Comparison of ENCODE assay signal across 25 mouse cellular contexts in genomic region chr5:148591448-148591862, GRCm38 (mm10). TPM values are rescaled to one million over a fixed set of nuclear protein-coding genes. Genes with fewer than 3 reads are reported as not detected.
DNase-seq lines count a peak whose midpoint lies in the region; ATAC-seq and TF ChIP-seq lines count a peak whose summit lies in the region.
"Had no signal": no experiment of that assay in that cellular context is flagged by ENCODE, and none has a peak within 500 bp of the region (broad histone marks: within the 10 kb centered on the region; RNA-seq: fewer than 3 reads in every experiment).

No protein-coding gene starts in this region.

- H3K4me2 ChIP-seq in midbrain, postnatal 0 days (ENCODE audit: low read depth, low read length, poor library complexity, severe bottlenecking): no peak overlapping the region
- no peak overlapping the region for H3K4me2 ChIP-seq in limb, embryonic 11.5 days (ENCODE audit: low read depth, severe bottlenecking)
- H3K4me2 ChIP-seq: embryonic facial prominence, embryonic 13.5 days had no signal

- H3K36me3 ChIP-seq in midbrain, embryonic 10.5 days: no peaks in the 10 kb centered on the region
- H3K36me3 ChIP-seq in midbrain, postnatal 0 days (ENCODE audit: insufficient read depth, low read length): no peaks in the 10 kb centered on the region
- H3K36me3 ChIP-seq in embryonic facial prominence, embryonic 10.5 days (replicated peaks): no peaks in the 10 kb centered on the region
- H3K36me3 ChIP-seq in limb, embryonic 11.5 days (ENCODE audit: control insufficient read depth, insufficient read depth, low read length): no peaks in the 10 kb centered on the region
- H3K36me3 ChIP-seq: embryonic facial prominence, embryonic 13.5 days; G1E; heart, embryonic 10.5 days had no signal

- no peaks in the 10 kb centered on the region for H3K9me3 ChIP-seq in midbrain, embryonic 10.5 days (replicated peaks)
- no peaks in the 10 kb centered on the region for H3K9me3 ChIP-seq in midbrain, postnatal 0 days (ENCODE audit: low read length)
- peaks cover 4% of the 10 kb centered on the region; the same call in 1 of the 2 replicates for H3K9me3 ChIP-seq in embryonic facial prominence, embryonic 10.5 days
- H3K9me3 ChIP-seq in limb, embryonic 11.5 days (ENCODE audit: control insufficient read depth, low read length): no peaks in the 10 kb centered on the region
- H3K9me3 ChIP-seq: embryonic facial prominence, embryonic 13.5 days; heart, embryonic 10.5 days had no signal

- WGBS in midbrain, embryonic 10.5 days: 52% methylated on average over 7 of the region's 7 CpGs
- WGBS in midbrain, postnatal 0 days: 66% methylated on average over 7 of the region's 7 CpGs
- WGBS in embryonic facial prominence, embryonic 10.5 days: 28% methylated on average over 7 of the region's 7 CpGs
- 42% methylated on average over 7 of the region's 7 CpGs for WGBS in limb, embryonic 11.5 days

- no peak overlapping the region for H3K9ac ChIP-seq in midbrain, postnatal 0 days (replicated peaks; ENCODE audit: low read length, poor library complexity, severe bottlenecking)
- no peak overlapping the region for H3K9ac ChIP-seq in limb, embryonic 11.5 days (ENCODE audit: low read length)
- H3K9ac ChIP-seq: embryonic facial prominence, embryonic 13.5 days; liver, embryonic 14.5 days had no signal

- peak overlapping the region; percentile 57; the same call in 1 of the 2 replicates for H3K27ac ChIP-seq in midbrain, embryonic 10.5 days (replicated peaks)
- H3K27ac ChIP-seq in midbrain, postnatal 0 days (ENCODE audit: low read depth, low read length): no peak overlapping the region
- peak overlapping the region; percentile 81 for H3K27ac ChIP-seq in embryonic facial prominence, embryonic 10.5 days (replicated peaks)
- no peak overlapping the region for H3K27ac ChIP-seq in limb, embryonic 11.5 days (replicated peaks; ENCODE audit: low read depth, low read length)
- H3K27ac ChIP-seq: embryonic facial prominence, embryonic 13.5 days; heart, embryonic 10.5 days; left cerebral cortex, adult 2 months; liver, embryonic 14.5 days; macrophage had no signal

- no peak for TF ChIP-seq CTCF in midbrain, postnatal 0 days (IDR thresholded peaks at IDR 0.05)

- ATAC-seq in midbrain, postnatal 0 days (ENCODE audit: low FRiP score): no peak
- peak; percentile 54; the same call in 1 of the 2 replicates for ATAC-seq in limb, embryonic 11.5 days (ENCODE audit: insufficient number of reproducible peaks, low FRiP score, low TSS enrichment, low read depth)
- ATAC-seq: forebrain, embryonic 16.5 days; hindbrain, embryonic 16.5 days; midbrain, embryonic 16.5 days; Patski had no signal

- H3K4me1 ChIP-seq in midbrain, embryonic 10.5 days: peaks cover 54% of the 10 kb centered on the region
- H3K4me1 ChIP-seq in midbrain, postnatal 0 days (ENCODE audit: insufficient read depth, low read length): no peaks in the 10 kb centered on the region
- peaks cover 55% of the 10 kb centered on the region for H3K4me1 ChIP-seq in embryonic facial prominence, embryonic 10.5 days
- peaks cover 16% of the 10 kb centered on the region for H3K4me1 ChIP-seq in limb, embryonic 11.5 days (ENCODE audit: control insufficient read depth, insufficient read depth, low read length)

- DNase-seq in midbrain, embryonic 10.5 days (ENCODE audit: low spot score): no peak
- no peak for DNase-seq in midbrain, postnatal 0 days (ENCODE audit: low spot score)
- peak; percentile 68 for DNase-seq in embryonic facial prominence, embryonic 10.5 days (ENCODE audit: low spot score)
- no peak for DNase-seq in limb, embryonic 11.5 days (ENCODE audit: low spot score)
- DNase-seq in cerebellum, adult 11 months: no peak
- DNase-seq in thymus, postnatal 0 days (ENCODE audit: low spot score): no peak
- no peak for DNase-seq in lung, postnatal 14 days
- DNase-seq: adrenal gland, postnatal 36 days; cerebellum, postnatal 10 days; gastrocnemius, postnatal 10 days; heart, postnatal 4 days; kidney, adult 11 months; layer of hippocampus, adult 9-11 months; left cerebral cortex, postnatal 4 days; thymus, postnatal 14 days had no signal

- H3K27me3 ChIP-seq in midbrain, embryonic 10.5 days (ENCODE audit: low read depth, poor library complexity, severe bottlenecking): no peaks in the 10 kb centered on the region
- no peaks in the 10 kb centered on the region for H3K27me3 ChIP-seq in midbrain, postnatal 0 days (ENCODE audit: insufficient read depth, low read length)
- H3K27me3 ChIP-seq in embryonic facial prominence, embryonic 10.5 days (replicated peaks; ENCODE audit: low read depth, poor library complexity, severe bottlenecking): no peaks in the 10 kb centered on the region
- H3K27me3 ChIP-seq in limb, embryonic 11.5 days (ENCODE audit: control insufficient read depth, insufficient read depth, low read length): no peaks in the 10 kb centered on the region
- H3K27me3 ChIP-seq: Patski had no signal

- H3K4me3 ChIP-seq in midbrain, embryonic 10.5 days: no peak overlapping the region
- no peak overlapping the region for H3K4me3 ChIP-seq in midbrain, postnatal 0 days (ENCODE audit: low read depth, low read length)
- peak overlapping the region; percentile 17; the same call in 1 of the 2 replicates for H3K4me3 ChIP-seq in embryonic facial prominence, embryonic 10.5 days
- no peak overlapping the region for H3K4me3 ChIP-seq in limb, embryonic 11.5 days (ENCODE audit: low read depth, low read length)
- H3K4me3 ChIP-seq: embryonic facial prominence, embryonic 13.5 days; heart, embryonic 10.5 days; left cerebral cortex, adult 2 months had no signal

RNA-seq across cellular contexts. Expression of gene Ubl3, which starts 38.9 kb away (rescaled TPM):
- polyA plus RNA-seq in midbrain, embryonic 10.5 days (2016; fragmentation: Nextera tagmentation; extraction: Ambion mirVana): 52.5 and 52.7 TPM in 2 replicates
- 126 and 128 TPM in 2 replicates for total RNA-seq in midbrain, postnatal 0 days (2014; rRNA removed)
- 79.1 and 79.7 TPM in 2 replicates for polyA plus RNA-seq in midbrain, postnatal 0 days (2015; fragmentation: Nextera tagmentation; extraction: Ambion mirVana)
- 55.4 and 56.3 TPM in 2 replicates for polyA plus RNA-seq in embryonic facial prominence, embryonic 10.5 days (2016; fragmentation: Nextera tagmentation; extraction: Ambion mirVana)
- 50.6 and 51.3 TPM in 2 replicates for polyA plus RNA-seq in limb, embryonic 11.5 days (2014; fragmentation: Nextera tagmentation; extraction: Ambion mirVana)
- polyA plus RNA-seq in thymus, postnatal 0 days (2015; fragmentation: Nextera tagmentation; extraction: Ambion mirVana): 66.0 and 76.6 TPM in 2 replicates

Comparison
In these comparisons a context has a peak if more than half of its experiments do, and no peak if none do; other contexts are left out.
1. H3K27ac ChIP-seq: peak in midbrain, embryonic 10.5 days (single experiment) and embryonic facial prominence, embryonic 10.5 days (single experiment); none in midbrain, postnatal 0 days (single experiment) and limb, embryonic 11.5 days (single experiment).